ENCODE assay signal across 10 mouse cellular contexts in the genomic region with DNA sequence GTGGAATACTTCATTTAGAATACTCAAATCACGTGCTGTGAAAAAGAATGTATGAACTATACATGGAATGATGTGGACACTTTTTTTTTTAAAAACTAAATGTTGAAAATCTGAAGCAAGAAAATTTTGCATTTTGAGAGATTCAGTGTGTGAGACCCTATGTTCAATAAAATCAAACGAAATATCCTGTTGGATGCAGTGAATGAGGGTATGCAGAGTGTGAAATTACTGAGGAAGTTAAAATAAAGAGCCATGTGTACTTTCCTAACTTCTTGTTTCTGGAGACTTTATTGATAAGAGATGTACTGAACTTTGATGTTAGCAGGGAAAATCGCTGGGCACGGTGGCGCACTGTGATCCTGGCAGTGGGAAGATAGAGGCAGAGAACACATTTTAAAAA. TPM values are rescaled to one million over a fixed set of nuclear protein-coding genes. Genes with fewer than 3 reads are reported as not detected.
DNase-seq lines count a peak whose midpoint lies in the region; ATAC-seq and TF ChIP-seq lines count a peak whose summit lies in the region.
"Had no signal": no experiment of that assay in that cellular context is flagged by ENCODE, and none has a peak within 500 bp of the region (broad histone marks: within the 10 kb centered on the region; RNA-seq: fewer than 3 reads in every experiment).

No protein-coding gene starts in this region.

- intact Hi-C loops in gastrocnemius, adult 2 months (cut with DNase I): no loop called here

- peaks cover 0 to 24% of the 10 kb centered on the region in 2 experiments; a peak in 2 of 4 replicates for H3K36me3 ChIP-seq in MEL (ENCODE audit: control insufficient read depth in 1 of 2, insufficient read depth in 2 of 2, low read length in 2 of 2)
- H3K36me3 ChIP-seq in hindbrain, embryonic 12.5 days: no peaks in the 10 kb centered on the region
- H3K36me3 ChIP-seq in liver, embryonic 15.5 days (replicated peaks): peaks cover 16% of the 10 kb centered on the region; the same call in 1 of the 2 replicates

- ATAC-seq in hindbrain, embryonic 12.5 days (ENCODE audit: low FRiP score): no peak
- no peak for ATAC-seq in liver, embryonic 15.5 days (ENCODE audit: insufficient read depth)

- H3K4me3 ChIP-seq in gastrocnemius, adult 2 months: peak overlapping the region; percentile 99; the same call in 1 of the 2 replicates
- H3K4me3 ChIP-seq in MEL (ENCODE audit: control insufficient read depth in 1 of 2, insufficient read depth in 1 of 2, low read depth in 2 of 2, low read length in 2 of 2): peak overlapping the region; percentile 29 to 74
- H3K4me3 ChIP-seq in hindbrain, embryonic 12.5 days: peak overlapping the region; percentile 96; the same call in 1 of the 2 replicates
- H3K4me3 ChIP-seq in liver, embryonic 15.5 days (replicated peaks): peak overlapping the region; percentile 88

- no peak for DNase-seq in gastrocnemius, adult 2 months
- no peak for DNase-seq in gastrocnemius, postnatal 4 days (ENCODE audit: low spot score in 2 of 2)
- DNase-seq in MEL (ENCODE audit: low read depth, low spot score) (peak; percentile 36), adipocyte (ENCODE audit: low spot score) (no peak)
- no peak for DNase-seq in urinary bladder, postnatal 14 days (ENCODE audit: low spot score)
- DNase-seq in thymus, postnatal 36 days: no peak
- DNase-seq: cerebellum, adult 9-11 months; heart, adult 11 months had no signal

- H3K79me2 ChIP-seq in MEL (ENCODE audit: control insufficient read depth, insufficient read depth, low read length, poor library complexity): peaks cover 14% of the 10 kb centered on the region

- no peak overlapping the region for H3K27ac ChIP-seq in gastrocnemius, adult 2 months
- H3K27ac ChIP-seq in MEL (ENCODE audit: control insufficient read depth, low read depth, low read length): peak overlapping the region; percentile 64
- H3K27ac ChIP-seq in hindbrain, embryonic 12.5 days: no peak overlapping the region
- H3K27ac ChIP-seq in liver, embryonic 15.5 days (replicated peaks): peak overlapping the region; percentile 73

- WGBS in hindbrain, embryonic 12.5 days: 86% methylated on average over 5 of the region's 5 CpGs
- 50% methylated on average over 5 of the region's 5 CpGs for WGBS in liver, embryonic 15.5 days (ENCODE audit: insufficient replicate concordance)

- no peak for TF ChIP-seq RAD21 in MEL (IDR thresholded peaks at IDR 0.05; ENCODE audit: low read depth, low read length)

- H3K9me3 ChIP-seq in MEL (replicated peaks; ENCODE audit: insufficient read depth, low read length): no peaks in the 10 kb centered on the region
- H3K9me3 ChIP-seq in hindbrain, embryonic 12.5 days (replicated peaks): 0 out of 2 replicates have a peak, but pooled peaks cover 3% of the 10 kb centered on the region
- no peaks in the 10 kb centered on the region for H3K9me3 ChIP-seq in liver, embryonic 15.5 days (replicated peaks)

- H3K27me3 ChIP-seq in MEL (ENCODE audit: control insufficient read depth in 1 of 2, insufficient read depth in 2 of 2, low read length in 2 of 2): no peaks in the 10 kb centered on the region
- H3K27me3 ChIP-seq in hindbrain, embryonic 12.5 days: no peaks in the 10 kb centered on the region
- H3K27me3 ChIP-seq in liver, embryonic 15.5 days: peaks cover 11% of the 10 kb centered on the region

- TF ChIP-seq CTCF in gastrocnemius, adult 2 months (IDR thresholded peaks at IDR 0.05): no peak
- no peak for TF ChIP-seq CTCF in MEL (IDR thresholded peaks at IDR 0.05 in 2 of 3, conservative IDR thresholded peaks at IDR 0.05 in 1 of 3; ENCODE audit: control insufficient read depth in 1 of 3, insufficient read depth in 1 of 3, low read depth in 2 of 3, low read length in 3 of 3, poor library complexity in 1 of 3, severe bottlenecking in 1 of 3)

- peak overlapping the region; percentile 35 for H3K9ac ChIP-seq in MEL (ENCODE audit: control insufficient read depth, low read depth, low read length, poor library complexity, severe bottlenecking)
- no peak overlapping the region for H3K9ac ChIP-seq in hindbrain, embryonic 12.5 days
- peak overlapping the region; percentile 93 for H3K9ac ChIP-seq in liver, embryonic 15.5 days

- H3K4me2 ChIP-seq in hindbrain, embryonic 12.5 days (replicated peaks): peak overlapping the region; percentile 59
- H3K4me2 ChIP-seq in liver, embryonic 15.5 days: peak overlapping the region; percentile 78

- peaks cover 4 to 14% of the 10 kb centered on the region in 2 experiments for H3K4me1 ChIP-seq in MEL (ENCODE audit: control insufficient read depth in 1 of 2, insufficient read depth in 2 of 2, low read length in 2 of 2)
- H3K4me1 ChIP-seq in hindbrain, embryonic 12.5 days: peaks cover 16% of the 10 kb centered on the region
- H3K4me1 ChIP-seq in liver, embryonic 15.5 days (replicated peaks): peaks cover 46% of the 10 kb centered on the region

- no peak; a peak in 1 of 4 replicates for TF ChIP-seq EP300 in MEL (IDR thresholded peaks at IDR 0.05; ENCODE audit: low read depth in 1 of 2, low read length in 2 of 2)

- no peak for TF ChIP-seq POLR2A in MEL (IDR thresholded peaks at IDR 0.05; ENCODE audit: control insufficient read depth in 1 of 2, insufficient read depth in 1 of 2, low read depth in 1 of 2, low read length in 2 of 2, poor library complexity in 1 of 2)

TF ChIP-seq in MEL, 35 proteins besides CTCF, POLR2A, EP300 and RAD21:
- TF ChIP-seq E2F4 (IDR thresholded peaks at IDR 0.05; ENCODE audit: borderline replicate concordance, low read depth, low read length) (no peak), SMC3 (IDR thresholded peaks at IDR 0.05; ENCODE audit: low read depth, low read length) (no peak), GABPA (IDR thresholded peaks at IDR 0.05; ENCODE audit: low read depth, low read length) (no peak), POLR2AphosphoS5 (IDR thresholded peaks at IDR 0.05; ENCODE audit: borderline replicate concordance, low read depth, low read length) (no peak), POLR2AphosphoS2 (IDR thresholded peaks at IDR 0.05; ENCODE audit: low read length) (no peak), MYC (IDR thresholded peaks at IDR 0.05; ENCODE audit: low read depth, low read length) (peak; percentile 59; the same call in 1 of the 2 replicates), USF1 (IDR thresholded peaks at IDR 0.05; ENCODE audit: low read depth, low read length) (peak; percentile 26; the same call in 1 of the 2 replicates), TBP (IDR thresholded peaks at IDR 0.05; ENCODE audit: low read depth, low read length) (no peak), BHLHE40 (IDR thresholded peaks at IDR 0.05; ENCODE audit: borderline replicate concordance, low read depth, low read length) (0 out of 2 replicates have a peak, but pooled peaks have one; percentile 39), CHD2 (IDR thresholded peaks at IDR 0.05; ENCODE audit: low read length) (no peak), MAFK (IDR thresholded peaks at IDR 0.05; ENCODE audit: borderline replicate concordance, low read depth, low read length) (no peak), TCF12 (IDR thresholded peaks at IDR 0.05; ENCODE audit: low read depth, low read length) (no peak), MXI1 (IDR thresholded peaks at IDR 0.05; ENCODE audit: low read depth, low read length) (peak; percentile 66), TAL1 (IDR thresholded peaks at IDR 0.05; ENCODE audit: low read length) (no peak), MEF2A (IDR thresholded peaks at IDR 0.05; ENCODE audit: extremely low read depth, insufficient replicate concordance, low read depth, low read length, poor library complexity, severe bottlenecking) (no peak), USF2 (IDR thresholded peaks at IDR 0.05; ENCODE audit: borderline replicate concordance in 1 of 2, insufficient read depth in 1 of 2, low read depth in 1 of 2, low read length in 2 of 2) (no peak), GATA1 (IDR thresholded peaks at IDR 0.05; ENCODE audit: low read depth, low read length) (0 out of 2 replicates have a peak, but pooled peaks have one; percentile 25), CHD1 (IDR thresholded peaks at IDR 0.05; ENCODE audit: low read depth, low read length) (no peak)
TF ChIP-seq in MEL: peak in this region for 5.

RNA-seq across cellular contexts. Expression of a gene that starts 1.3 kb away (rescaled TPM):
- 10 to 100 TPM; 26.8 to 31.1 TPM for total RNA-seq in gastrocnemius, adult 2 months (2021)
- total RNA-seq in gastrocnemius, postnatal 4 days (2021): 10 to 100 TPM; 36.8 to 41.1 TPM
- total RNA-seq in MEL (2012; rRNA removed): 20.8 and 22.7 TPM in 2 replicates
- polyA plus RNA-seq in MEL (2012; ENCODE audit: insufficient read depth in 1 of 2, insufficient read length in 2 of 2, low read depth in 1 of 2, low replicate concordance in 2 of 2, missing spikeins in 1 of 2): 10 to 100 TPM in 1 of 2 experiments, not detected in 1; 24.9 TPM
- polyA plus RNA-seq in hindbrain, embryonic 12.5 days (2016; fragmentation: Nextera tagmentation; extraction: Ambion mirVana): 65.0 and 68.5 TPM in 2 replicates
- 95.4 and 97.7 TPM in 2 replicates for polyA plus RNA-seq in liver, embryonic 15.5 days (2015; fragmentation: Nextera tagmentation; extraction: Ambion mirVana)

Comparison
In these comparisons a context has a peak if more than half of its experiments do, and no peak if none do; other contexts are left out.
1. H3K27ac ChIP-seq: peak in MEL (single experiment) and liver, embryonic 15.5 days (single experiment); none in gastrocnemius, adult 2 months (single experiment) and hindbrain, embryonic 12.5 days (single experiment).
2. Peak in every context shown above with its lines, with median percentiles within 50 percentile points of each other: H3K4me3 ChIP-seq.